Mouse (Mus musculus) liver, postnatal 0 days (tissue): ENCODE measurements around the gene Prpf6.

Source experiments
- CTCF ChIP-seq: sonication (generic); IDR thresholded peaks from 2 replicates; pipeline ENCODE4 v1.5.1; 2016; ENCODE audit warnings: antibody characterized with exemption, low read depth
- EP300 ChIP-seq: IDR thresholded peaks from 2 replicates; pipeline ENCODE4 v1.6.1; 2016; ENCODE audit warnings: antibody characterized with exemption, low read depth, mild to moderate bottlenecking

DNA sequence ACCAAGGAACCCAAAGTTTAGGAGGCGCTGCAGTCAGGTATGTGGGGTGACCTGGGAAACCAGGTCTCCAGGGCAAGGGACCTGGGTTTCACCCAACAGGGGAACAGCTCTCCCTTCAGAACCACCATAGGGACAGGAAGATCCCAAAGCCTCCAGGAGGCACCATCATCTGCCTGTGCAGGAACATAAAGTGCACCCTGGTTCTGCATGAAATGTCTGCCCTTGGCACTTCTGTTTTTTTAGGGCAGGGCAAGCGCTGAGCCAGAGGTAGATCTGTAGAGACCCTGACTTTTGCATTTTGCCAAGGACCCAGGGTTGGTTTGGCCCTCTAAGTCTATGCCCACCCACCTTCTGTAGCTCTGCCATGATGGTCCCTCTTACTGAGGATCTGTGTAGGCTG is 9.3 kb upstream of the Prpf6 start:
- TF ChIP-seq CTCF = no peak
- no peak for TF ChIP-seq EP300
